Mouse (Mus musculus) ES-E14 (cell line): ENCODE measurements at regions not wholly inside any gene's neighbourhood (a gene's known extent, or its start where the extent isn't known, plus 50 kb on each side); places are given as distances from the start of the nearest gene placed in this dataset.

Experiments used
- DNase-seq: peaks from one replicate; pipeline ENCODE4 v3.0.0-alpha.2; 2013; ENCODE audit warnings: low read depth, low spot score
- H3K27ac ChIP-seq: 2 replicates; pipeline ENCODE4 v1.5.1; 2012; ENCODE audit warnings: low read depth, mild to moderate bottlenecking, low read length, moderate library complexity, mixed read lengths; ENCODE audit not compliant: poor library complexity, insufficient read depth, severe bottlenecking
- H3K36me3 ChIP-seq: 2 replicates; pipeline ENCODE4 v1.6.1; 2012; ENCODE audit warnings: mild to moderate bottlenecking, low read length, moderate library complexity, mixed read lengths; ENCODE audit not compliant: control insufficient read depth, poor library complexity, insufficient read depth, severe bottlenecking
- H3K4me1 ChIP-seq, 2 experiments: fragments of 150-350 bp in 1 of 2; sonication (generic) in 1 of 2; 2 replicates each; pipeline ENCODE4 v1.6.1; 2012; ENCODE audit warnings: low read length in 2 of 2, mild to moderate bottlenecking in 1 of 2, mixed read lengths in 1 of 2; ENCODE audit not compliant: control insufficient read depth in 2 of 2, insufficient read depth in 2 of 2, poor library complexity in 1 of 2
- H3K4me3 ChIP-seq, 2 experiments: fragments of 150-350 bp in 1 of 2; sonication (generic) in 1 of 2; 2 replicates each; pipeline ENCODE4 v1.5.1; 2012; ENCODE audit warnings: low read length in 2 of 2, low read depth in 1 of 2, mild to moderate bottlenecking in 1 of 2, mixed read lengths in 1 of 2; ENCODE audit not compliant: insufficient read depth in 1 of 2, poor library complexity in 1 of 2, severe bottlenecking in 1 of 2
- H3K9ac ChIP-seq: 2 replicates; pipeline ENCODE4 v1.6.1; 2012; ENCODE audit warnings: low read depth, mild to moderate bottlenecking, low read length, mixed read lengths; ENCODE audit not compliant: poor library complexity, insufficient read depth, severe bottlenecking
- H3K9me3 ChIP-seq: fragments of 150-350 bp; sonication (generic); 2 replicates; pipeline ENCODE4 v1.6.1; 2012; ENCODE audit warnings: low read depth, mild to moderate bottlenecking, low read length; ENCODE audit not compliant: control insufficient read depth, insufficient read depth
- CHD2 ChIP-seq: IDR thresholded peaks from 2 replicates; pipeline ENCODE4 v1.6.1; 2014; ENCODE audit warnings: mild to moderate bottlenecking, low read depth, low read length, inconsistent platforms
- HCFC1 ChIP-seq: IDR thresholded peaks from 2 replicates; pipeline ENCODE4 v1.6.1; 2012; ENCODE audit warnings: low read length, inconsistent platforms, borderline replicate concordance; ENCODE audit not compliant: insufficient read depth
- MAFK ChIP-seq: IDR thresholded peaks from 2 replicates; pipeline ENCODE4 v1.6.1; 2014; ENCODE audit warnings: mild to moderate bottlenecking, low read depth, low read length, inconsistent platforms; ENCODE audit not compliant: insufficient read depth
- ZC3H11A ChIP-seq: IDR thresholded peaks from 2 replicates; pipeline ENCODE4 v1.6.1; 2012; ENCODE audit warnings: low read depth, mild to moderate bottlenecking, inconsistent platforms, low read length, borderline replicate concordance
- ZNF384 ChIP-seq: IDR thresholded peaks from 2 replicates; pipeline ENCODE4 v1.6.1; 2012; ENCODE audit warnings: low read depth, low read length, inconsistent platforms
- in situ Hi-C, 2 experiments: fragments of 600-800 bp; cut with MboI; formaldehyde crosslinking; loops; one replicate each; pipeline ENCODE4 v1.15.1; 2025; ENCODE audit warnings: low sequenced_read_pairs in 2 of 2, inconsistent platforms in 1 of 2; ENCODE audit not compliant: unreplicated experiment in 2 of 2

- H3K9ac ChIP-seq: no peak overlapping the region
- no peak for DNase-seq
- H3K4me1 ChIP-seq: no peaks in the 10 kb centered on the region
- no peak overlapping the region for H3K27ac ChIP-seq
- no peak overlapping the region for H3K4me3 ChIP-seq
- no peaks in the 10 kb centered on the region for H3K9me3 ChIP-seq
- H3K36me3 ChIP-seq: no peaks in the 10 kb centered on the region
- TF ChIP-seq ZC3H11A: no peak
- no peak for TF ChIP-seq CHD2
- TF ChIP-seq ZNF384: no peak
- no peak for TF ChIP-seq HCFC1
- no peak for TF ChIP-seq MAFK
- in situ Hi-C loops: no loop called here
Observed at GRCm38 (mm10) chr10:103910098-103910497, 232.7 kb upstream of the Gm21293 start.

DNA sequence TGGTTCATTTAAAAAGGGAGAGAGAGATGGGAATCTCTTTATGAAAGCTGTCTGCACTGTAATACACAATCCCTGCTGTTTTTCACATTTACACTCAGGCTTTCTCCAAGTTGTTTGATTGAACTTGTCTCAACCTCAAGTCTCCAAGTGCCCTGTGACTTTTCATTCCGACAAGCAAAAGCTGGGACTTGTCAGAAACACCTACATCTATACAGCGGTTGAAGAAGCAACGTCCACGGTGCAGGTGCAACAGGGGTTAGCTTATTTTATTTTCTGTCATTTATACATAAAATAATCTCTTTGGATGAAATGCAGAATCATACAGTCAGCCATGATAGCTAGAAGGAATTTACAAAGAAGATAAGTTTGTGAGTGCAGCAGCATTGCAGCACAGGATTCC, 184.6 kb upstream of the Gm21293 start:
- Histone ChIP-seq H3K27ac (no peak overlapping the region), H3K4me1 (no peaks in the 10 kb centered on the region), H3K36me3 (no peaks in the 10 kb centered on the region), H3K4me3 (no peak overlapping the region), H3K9me3 (no peaks in the 10 kb centered on the region), H3K9ac (no peak overlapping the region)
- no peak for DNase-seq
- in situ Hi-C loops: no loop called here
- no peak for TF ChIP-seq HCFC1
- TF ChIP-seq MAFK: no peak
- TF ChIP-seq ZNF384: no peak
- no peak for TF ChIP-seq CHD2
- TF ChIP-seq ZC3H11A: no peak

GRCm38 (mm10) chr10:103976059-103976458, 166.7 kb upstream of the Gm21293 start:
- no peak overlapping the region for H3K4me3 ChIP-seq
- no peaks in the 10 kb centered on the region for H3K36me3 ChIP-seq
- no peak for DNase-seq
- no peak overlapping the region for H3K27ac ChIP-seq
- no peak for TF ChIP-seq ZC3H11A
- no peak for TF ChIP-seq CHD2
- TF ChIP-seq MAFK: no peak
- no peak for TF ChIP-seq HCFC1
- no peak for TF ChIP-seq ZNF384
- no peaks in the 10 kb centered on the region for H3K9me3 ChIP-seq
- in situ Hi-C loops: no loop called here
- no peaks in the 10 kb centered on the region for H3K4me1 ChIP-seq
- H3K9ac ChIP-seq: no peak overlapping the region

DNA sequence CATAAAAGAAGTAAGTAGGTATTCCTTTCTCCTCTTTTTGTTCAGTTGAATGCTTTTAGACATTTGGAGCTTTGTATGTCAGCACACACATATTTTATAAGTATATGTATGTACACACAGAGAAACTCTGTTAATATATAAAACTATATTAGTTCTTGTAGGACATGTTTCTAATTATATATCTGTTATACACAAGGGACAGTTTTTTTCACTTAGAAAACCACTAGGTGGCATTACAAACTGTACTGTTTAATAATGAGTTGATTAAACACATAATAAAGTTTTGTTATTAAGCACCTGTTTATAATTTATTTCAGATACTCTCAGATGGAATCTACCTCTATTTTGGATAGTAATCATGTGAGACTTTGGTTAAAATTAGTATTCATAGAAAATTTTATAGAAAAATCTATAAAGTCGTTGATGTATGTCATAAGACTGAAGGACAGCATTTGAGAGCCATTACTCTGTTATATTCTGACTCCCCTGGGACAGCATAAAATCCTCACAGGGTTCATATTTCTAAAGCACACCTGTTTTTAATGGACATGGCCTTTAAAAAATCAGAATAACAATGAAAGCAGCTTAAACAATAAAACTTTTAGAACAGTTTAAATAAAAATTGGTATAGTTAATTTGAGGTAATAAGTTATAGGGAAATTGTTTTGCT, 158.4 kb upstream of the Gm21293 start:
- Histone ChIP-seq H3K9me3 (no peaks in the 10 kb centered on the region), H3K4me1 (no peaks in the 10 kb centered on the region), H3K4me3 (no peak overlapping the region), H3K36me3 (no peaks in the 10 kb centered on the region), H3K27ac (no peak overlapping the region), H3K9ac (no peak overlapping the region)
- in situ Hi-C loops: no loop called here
- no peak for TF ChIP-seq ZNF384
- TF ChIP-seq ZC3H11A: no peak
- no peak for TF ChIP-seq HCFC1
- TF ChIP-seq CHD2: no peak
- no peak for TF ChIP-seq MAFK
- no peak for DNase-seq
